Mouse (Mus musculus) bone marrow, adult 2 months (tissue): ENCODE measurements around the gene Kbtbd7.

Source experiments
- CTCF ChIP-seq: fragments of 200-500 bp; IDR thresholded peaks from 2 replicates; pipeline ENCODE4 v1.5.1; 2011; ENCODE audit warnings: low read length, control low read depth; ENCODE audit not compliant: control insufficient read depth, insufficient read depth
- POLR2A ChIP-seq: fragments of 200-500 bp; IDR thresholded peaks from 2 replicates; pipeline ENCODE4 v1.6.1; 2011; ENCODE audit warnings: low read depth, mild to moderate bottlenecking, control low read depth, low read length, borderline replicate concordance; ENCODE audit not compliant: control insufficient read depth

- TF ChIP-seq CTCF: no peak
- no peak for TF ChIP-seq POLR2A
These were observed 18.8 kb downstream of the Kbtbd7 start for GRCm38 (mm10) chr14:79445055-79445620.
